Mouse (Mus musculus): Measurements from ENCODE around the gene Ttll13. TPM values are rescaled to one million over a fixed set of nuclear protein-coding genes. Genes with fewer than 3 reads are reported as not detected.

The Ttll13 gene
- polyA plus RNA-seq (2012) = 0.06 and 0.42 TPM in 2 replicates

GRCm38 (mm10) chr7:80246148-80246721, at the start of gene Ttll13:
TSS of gene Ttll13 (plus strand) at chr7:80246376.
- Histone ChIP-seq H3K4me1 (ENCODE audit: control insufficient read depth) (peaks cover 14% of the 10 kb centered on the region), H3K4me3 (replicated peaks) (peak within 1 kb of the TSS; percentile 66), H3K27me3 (ENCODE audit: control insufficient read depth) (peaks cover 4% of the 10 kb centered on the region; the same call in 1 of the 2 replicates), H3K36me3 (ENCODE audit: control insufficient read depth) (peaks cover 4% of the 10 kb centered on the region), H3K9me3 (ENCODE audit: control insufficient read depth, low read length) (peaks cover 3% of the 10 kb centered on the region)
- TF ChIP-seq GATA1 (IDR thresholded peaks at IDR 0.05; ENCODE audit: low read length) (no peak), TAL1 (IDR thresholded peaks at IDR 0.05; ENCODE audit: low read length) (no peak)

GRCm38 (mm10) chr7:80197371-80197770, 48.8 kb upstream of the Ttll13 start:
- no peaks in the 10 kb centered on the region for H3K9me3 ChIP-seq (ENCODE audit: control insufficient read depth, low read length)
- H3K27me3 ChIP-seq (ENCODE audit: control insufficient read depth) = no peaks in the 10 kb centered on the region
- no peak for TF ChIP-seq GATA1 (IDR thresholded peaks at IDR 0.05; ENCODE audit: low read length)
- TF ChIP-seq TAL1 (IDR thresholded peaks at IDR 0.05; ENCODE audit: low read length) = no peak
- H3K36me3 ChIP-seq (ENCODE audit: control insufficient read depth) = peaks cover 54% of the 10 kb centered on the region
- peaks cover 88% of the 10 kb centered on the region for H3K4me1 ChIP-seq (ENCODE audit: control insufficient read depth)
- peak overlapping the region; percentile 85 for H3K4me3 ChIP-seq (replicated peaks)

- Histone ChIP-seq H3K4me3 (replicated peaks) (peak overlapping the region; percentile 85), H3K36me3 (ENCODE audit: control insufficient read depth) (peaks cover 62% of the 10 kb centered on the region), H3K27me3 (ENCODE audit: control insufficient read depth) (no peaks in the 10 kb centered on the region), H3K4me1 (ENCODE audit: control insufficient read depth) (peaks cover 88% of the 10 kb centered on the region), H3K9me3 (ENCODE audit: control insufficient read depth, low read length) (no peaks in the 10 kb centered on the region)
- no peak for TF ChIP-seq TAL1 (IDR thresholded peaks at IDR 0.05; ENCODE audit: low read length)
- TF ChIP-seq GATA1 (IDR thresholded peaks at IDR 0.05; ENCODE audit: low read length) = no peak
These were observed 48.0 kb upstream of the Ttll13 start for GRCm38 (mm10) chr7:80197941-80198778.

GRCm38 (mm10) chr7:80198863-80199262, 47.3 kb upstream of the Ttll13 start:
- Histone ChIP-seq H3K36me3 (ENCODE audit: control insufficient read depth) (peaks cover 66% of the 10 kb centered on the region), H3K9me3 (ENCODE audit: control insufficient read depth, low read length) (no peaks in the 10 kb centered on the region), H3K4me3 (replicated peaks) (peak overlapping the region; percentile 85), H3K27me3 (ENCODE audit: control insufficient read depth) (no peaks in the 10 kb centered on the region), H3K4me1 (ENCODE audit: control insufficient read depth) (peaks cover 89% of the 10 kb centered on the region)
- TF ChIP-seq GATA1 (IDR thresholded peaks at IDR 0.05; ENCODE audit: low read length) (no peak), TAL1 (IDR thresholded peaks at IDR 0.05; ENCODE audit: low read length) (no peak)

GRCm38 (mm10) chr7:80199286-80199685, 46.9 kb upstream of the Ttll13 start:
- peak overlapping the region; percentile 85 for H3K4me3 ChIP-seq (replicated peaks)
- H3K36me3 ChIP-seq (ENCODE audit: control insufficient read depth) = peaks cover 66% of the 10 kb centered on the region
- peaks cover 89% of the 10 kb centered on the region for H3K4me1 ChIP-seq (ENCODE audit: control insufficient read depth)
- H3K9me3 ChIP-seq (ENCODE audit: control insufficient read depth, low read length) = no peaks in the 10 kb centered on the region
- no peak for TF ChIP-seq TAL1 (IDR thresholded peaks at IDR 0.05; ENCODE audit: low read length)
- TF ChIP-seq GATA1 (IDR thresholded peaks at IDR 0.05; ENCODE audit: low read length) = no peak
- no peaks in the 10 kb centered on the region for H3K27me3 ChIP-seq (ENCODE audit: control insufficient read depth)

GRCm38 (mm10) chr7:80199851-80200587, 46.2 kb upstream of the Ttll13 start:
- Histone ChIP-seq H3K4me3 (replicated peaks) (peak overlapping the region; percentile 85), H3K27me3 (ENCODE audit: control insufficient read depth) (no peaks in the 10 kb centered on the region), H3K4me1 (ENCODE audit: control insufficient read depth) (peaks cover 89% of the 10 kb centered on the region), H3K9me3 (ENCODE audit: control insufficient read depth, low read length) (no peaks in the 10 kb centered on the region), H3K36me3 (ENCODE audit: control insufficient read depth) (peaks cover 69% of the 10 kb centered on the region)
- TF ChIP-seq TAL1 (IDR thresholded peaks at IDR 0.05; ENCODE audit: low read length) (no peak), GATA1 (IDR thresholded peaks at IDR 0.05; ENCODE audit: low read length) (no peak)

- Histone ChIP-seq H3K4me1 (ENCODE audit: control insufficient read depth) (peaks cover 89% of the 10 kb centered on the region), H3K9me3 (ENCODE audit: control insufficient read depth, low read length) (no peaks in the 10 kb centered on the region), H3K4me3 (replicated peaks) (peak overlapping the region; percentile 85), H3K27me3 (ENCODE audit: control insufficient read depth) (no peaks in the 10 kb centered on the region), H3K36me3 (ENCODE audit: control insufficient read depth) (peaks cover 71% of the 10 kb centered on the region)
- TF ChIP-seq GATA1 (IDR thresholded peaks at IDR 0.05; ENCODE audit: low read length) = no peak
- no peak for TF ChIP-seq TAL1 (IDR thresholded peaks at IDR 0.05; ENCODE audit: low read length)
These were observed 45.6 kb upstream of the Ttll13 start for GRCm38 (mm10) chr7:80200588-80200945.

- Histone ChIP-seq H3K4me3 (replicated peaks) (peak overlapping the region; percentile 85), H3K9me3 (ENCODE audit: control insufficient read depth, low read length) (no peaks in the 10 kb centered on the region), H3K36me3 (ENCODE audit: control insufficient read depth) (peaks cover 75% of the 10 kb centered on the region), H3K4me1 (ENCODE audit: control insufficient read depth) (peaks cover 89% of the 10 kb centered on the region), H3K27me3 (ENCODE audit: control insufficient read depth) (no peaks in the 10 kb centered on the region)
- TF ChIP-seq GATA1 (IDR thresholded peaks at IDR 0.05; ENCODE audit: low read length) = no peak
- no peak for TF ChIP-seq TAL1 (IDR thresholded peaks at IDR 0.05; ENCODE audit: low read length)
These were observed 45.1 kb upstream of the Ttll13 start for GRCm38 (mm10) chr7:80200963-80201539.

Data from erythroblast, embryonic 14.5 days (primary cell).